Mouse (Mus musculus): ENCODE results near the gene Dyrk1b.

DNA sequence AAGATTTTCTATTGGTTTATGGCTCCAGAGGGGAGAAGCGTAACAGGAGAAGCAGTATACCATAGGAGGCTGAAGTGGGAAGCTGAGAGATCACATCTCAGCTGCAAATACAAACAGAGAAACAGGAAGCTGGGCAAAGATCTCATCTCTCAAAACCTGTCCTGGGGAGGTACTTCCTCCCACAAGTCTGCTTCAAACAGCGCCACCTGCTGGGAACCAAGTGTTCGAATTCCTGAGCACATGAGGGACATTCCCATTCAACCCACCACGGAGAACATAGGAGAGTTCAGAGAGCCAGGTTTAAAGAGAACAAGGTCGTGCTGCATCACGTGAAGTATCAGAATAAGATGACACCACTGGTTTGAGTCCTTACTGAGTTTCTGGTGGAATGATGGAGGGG is 13.9 kb upstream of the Dyrk1b start:
- TF ChIP-seq CTCF (IDR thresholded peaks at IDR 0.05; ENCODE audit: low read depth), result peak; percentile 40
- no peak for TF ChIP-seq EP300 (optimal IDR thresholded peaks at IDR 0.05)

All from stomach, postnatal 0 days (tissue).